Mouse (Mus musculus): ENCODE measurements at regions not wholly inside any gene's neighbourhood (a gene's known extent, or its start where the extent isn't known, plus 50 kb on each side); places are given as distances from the start of the nearest gene placed in this dataset.

DNA sequence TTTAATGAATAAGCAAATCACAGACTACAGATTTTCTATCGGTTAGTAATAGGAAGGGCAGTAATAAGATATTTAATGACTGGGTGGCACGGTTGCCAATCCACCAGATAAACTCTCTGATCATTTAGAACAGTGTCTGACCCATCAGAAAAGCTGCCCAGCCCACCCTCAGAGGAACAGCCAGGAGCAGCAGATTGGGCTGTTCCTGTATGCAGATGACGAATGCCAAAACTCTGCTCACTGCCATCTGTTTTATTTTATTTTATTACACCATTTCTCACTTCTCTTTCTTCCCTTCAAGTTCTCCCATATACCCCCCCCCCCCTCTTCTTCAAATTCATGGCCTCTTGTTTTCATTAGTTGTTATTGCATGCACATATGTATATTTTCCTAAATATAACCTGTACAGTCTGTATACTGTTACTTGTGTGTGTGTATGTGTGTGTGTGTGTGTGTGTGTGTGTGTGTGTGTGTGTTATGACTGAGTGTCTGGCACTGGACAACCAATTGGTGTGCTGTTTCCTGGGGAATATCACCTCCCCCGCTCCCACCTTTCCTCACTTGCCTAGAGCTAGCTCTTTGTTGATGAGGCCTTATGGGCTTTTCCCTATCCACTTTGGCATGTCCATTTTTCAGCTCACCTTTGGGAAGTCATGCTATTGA lies 260.9 kb downstream of the Olfm4 start:
- no peak for DNase-seq (ENCODE audit: extremely low read depth, low read depth)

DNA sequence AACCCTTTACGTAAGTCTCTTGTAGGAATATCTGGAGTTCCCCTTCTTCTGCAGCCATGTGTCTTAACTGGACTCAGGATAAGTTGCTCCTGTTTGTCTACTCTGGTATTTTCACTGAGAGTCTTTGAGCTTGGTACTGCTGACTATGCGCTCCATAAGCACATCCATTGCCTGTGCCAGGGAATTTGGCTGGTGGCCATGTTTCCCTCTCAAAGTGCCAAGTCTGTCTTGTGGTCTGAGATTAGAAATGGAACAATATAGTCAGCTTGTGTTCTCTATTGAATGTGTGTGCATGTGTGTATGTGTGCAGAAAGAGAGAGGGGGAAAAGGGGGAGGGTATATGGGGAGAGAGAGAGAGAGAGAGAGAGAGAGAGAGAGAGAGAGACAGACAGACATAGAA lies 263.7 kb downstream of the Olfm4 start:
- no peak for DNase-seq (ENCODE audit: extremely low read depth, low read depth)

DNA sequence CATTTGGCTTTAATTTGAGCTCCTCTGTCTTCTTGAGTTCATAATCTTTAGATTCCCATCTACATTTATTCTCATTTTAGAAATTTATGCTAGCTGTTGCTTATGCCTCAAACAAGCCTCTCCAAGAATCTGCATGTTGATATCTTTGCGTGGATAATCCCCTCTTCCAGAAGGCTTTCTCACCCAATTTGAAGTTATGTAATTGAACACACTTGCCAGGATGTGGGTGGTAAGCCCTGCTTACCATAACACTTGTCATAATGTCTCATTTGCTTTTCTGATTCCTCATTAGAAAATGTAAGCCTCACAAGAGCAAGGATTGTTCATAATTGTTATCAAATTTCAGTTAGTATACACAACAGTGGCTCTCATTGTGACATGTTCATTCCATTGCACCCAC lies 266.0 kb downstream of the Olfm4 start:
- DNase-seq (ENCODE audit: extremely low read depth, low read depth): no peak

DNA sequence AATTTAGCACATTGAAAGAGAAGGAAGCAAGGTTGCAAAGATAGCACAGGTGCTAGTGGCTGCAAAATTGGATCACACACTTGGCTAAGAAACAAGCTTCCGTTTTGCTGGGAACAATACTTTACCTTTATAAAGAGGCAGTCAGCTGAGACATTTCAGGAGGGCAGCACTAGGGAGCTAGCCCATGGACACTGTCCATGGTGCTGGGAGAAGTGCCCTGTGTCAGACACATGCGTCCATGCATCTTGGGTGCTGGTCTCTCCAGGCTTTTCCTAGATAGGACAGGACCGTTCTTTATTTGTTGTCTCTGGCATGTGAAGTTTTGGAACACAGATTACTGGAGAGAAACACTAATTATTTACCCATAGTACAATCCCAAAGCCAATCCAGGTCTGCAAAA lies 273.2 kb downstream of the Olfm4 start:
- DNase-seq (ENCODE audit: extremely low read depth, low read depth): no peak

DNA sequence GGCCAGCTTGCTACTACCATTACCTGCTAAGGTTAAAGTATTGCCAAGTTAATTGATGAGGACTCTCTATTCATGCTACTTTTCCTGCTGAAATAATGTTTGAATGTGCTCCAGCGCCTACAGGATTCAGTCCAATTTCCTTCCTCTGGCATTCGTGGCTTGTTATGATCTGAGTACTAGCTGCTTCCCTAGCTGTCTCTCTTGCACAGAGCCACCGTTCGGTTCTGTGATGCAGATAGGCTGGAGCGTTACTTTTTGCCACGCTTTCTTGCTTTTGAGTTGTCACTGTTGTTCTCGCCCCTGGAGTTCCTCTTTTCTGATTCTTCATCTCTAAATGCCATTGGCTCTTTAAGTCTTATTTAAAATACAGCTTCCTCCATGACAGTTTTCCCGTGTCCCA lies 279.3 kb downstream of the Olfm4 start:
- DNase-seq (ENCODE audit: extremely low read depth, low read depth): no peak

DNA sequence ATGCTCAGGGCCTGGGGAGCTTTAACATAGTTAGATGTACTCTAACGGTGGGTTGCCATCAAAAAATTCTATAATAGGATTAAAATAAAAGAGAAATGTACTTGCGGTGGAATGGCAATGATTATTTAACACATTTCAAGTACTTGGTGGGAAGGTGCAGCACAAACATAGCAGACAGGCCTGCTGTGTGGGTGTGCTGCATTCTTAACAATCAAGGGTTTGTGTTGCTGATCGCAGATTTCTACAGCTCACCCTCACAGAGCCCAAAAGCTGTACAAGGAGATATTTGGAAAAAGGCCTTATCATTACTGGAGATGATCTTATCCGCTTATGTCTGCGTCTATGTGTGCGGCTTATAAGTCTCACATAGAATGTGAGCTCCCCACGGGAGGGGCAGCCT lies 281.2 kb downstream of the Olfm4 start:
- DNase-seq (ENCODE audit: extremely low read depth, low read depth): no peak

DNA sequence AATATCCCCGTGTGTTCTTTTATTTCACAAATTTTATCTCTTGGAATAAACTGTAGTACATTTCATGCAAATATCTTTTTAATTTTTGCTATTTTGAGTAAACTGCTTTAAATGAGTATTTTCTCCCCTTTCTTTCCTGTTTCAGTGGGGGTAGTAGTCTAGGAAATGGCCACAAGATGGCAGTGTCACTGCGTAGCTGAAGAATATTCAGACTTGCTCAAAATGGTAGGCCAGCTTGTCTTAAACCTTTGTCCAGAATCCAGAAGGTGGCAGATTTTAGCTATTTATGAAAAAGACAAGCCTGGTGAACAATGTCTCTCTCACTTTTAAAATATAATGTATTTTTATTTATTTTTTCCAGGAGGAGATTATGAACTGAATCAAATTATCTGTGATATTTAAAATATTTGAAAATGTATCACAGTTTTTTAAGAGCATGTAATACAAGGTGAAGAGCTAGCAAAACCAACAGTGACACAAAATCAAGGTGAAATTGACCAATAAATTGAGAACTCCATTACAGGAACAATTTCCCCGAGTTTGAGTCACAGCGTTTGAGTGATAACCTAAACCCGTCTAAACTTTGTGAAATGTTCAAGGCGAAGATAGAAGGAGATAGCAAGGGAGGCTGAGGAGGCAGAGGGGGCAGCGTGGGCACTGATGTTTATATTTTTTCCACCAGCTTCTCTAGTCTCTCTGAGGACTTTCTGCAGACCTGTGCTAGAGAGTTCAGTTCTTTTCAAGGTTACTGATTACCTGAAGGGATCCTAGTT lies 285.5 kb downstream of the Olfm4 start:
- peak; percentile 46 for DNase-seq (ENCODE audit: extremely low read depth, low read depth)

DNA sequence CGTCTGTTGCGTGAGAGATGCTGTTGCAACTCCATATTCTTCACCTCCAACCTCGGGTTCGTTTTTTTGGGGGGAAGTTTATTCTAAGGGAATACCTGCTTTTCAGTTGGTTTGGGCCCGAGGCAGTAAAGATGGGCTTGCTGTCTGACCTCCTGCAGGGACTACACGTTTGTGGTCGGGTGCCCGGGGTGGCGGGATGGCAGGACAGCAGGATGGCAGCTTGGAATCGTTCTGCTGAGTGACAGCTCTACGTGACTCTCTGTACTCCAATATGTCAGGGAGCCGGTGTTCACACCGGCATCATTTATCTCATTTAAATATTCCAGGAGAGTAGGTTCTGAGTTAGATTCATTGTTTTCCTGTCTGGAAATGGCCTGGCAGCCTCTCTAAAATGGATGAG lies 286.2 kb downstream of the Olfm4 start:
- DNase-seq (ENCODE audit: extremely low read depth, low read depth): no peak

DNA sequence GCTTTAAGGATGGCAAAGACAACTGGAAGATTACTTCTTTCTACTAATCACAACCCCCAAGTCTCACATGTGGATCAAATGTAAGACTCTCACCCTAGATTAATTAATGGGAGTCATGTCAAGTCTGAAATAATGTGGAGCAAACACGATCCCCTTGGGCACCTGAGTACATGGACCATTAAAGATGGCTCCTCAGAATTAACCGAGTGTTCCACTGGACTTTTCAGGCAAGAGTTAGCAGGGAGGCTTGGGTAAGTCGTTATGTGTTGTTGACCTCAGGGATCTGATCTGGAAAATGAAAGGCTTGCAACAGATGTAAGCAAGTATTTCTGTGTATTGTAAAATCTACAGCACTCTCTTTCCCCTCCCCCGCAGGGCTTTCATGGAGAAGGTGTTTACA lies 296.3 kb downstream of the Olfm4 start:
- DNase-seq (ENCODE audit: extremely low read depth, low read depth): no peak

DNA sequence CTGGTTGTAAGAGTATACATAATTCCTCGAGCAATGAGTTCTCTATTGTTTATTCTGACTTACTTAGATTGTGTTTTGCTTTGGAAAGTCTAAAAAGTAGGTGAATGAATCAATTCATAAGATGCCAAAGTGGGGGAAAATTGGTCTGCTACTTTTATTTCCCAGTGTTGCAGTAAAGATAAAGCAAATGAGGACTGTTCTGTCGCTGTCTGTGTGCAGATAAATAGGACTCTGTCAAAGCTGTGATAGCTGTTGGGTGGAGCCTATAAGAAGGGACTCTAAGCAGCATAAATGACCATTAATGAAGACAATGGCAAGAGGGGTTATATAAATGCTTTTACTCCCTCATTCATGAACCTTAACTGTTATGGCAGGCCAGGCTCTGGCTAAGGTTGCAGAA lies 299.8 kb downstream of the Olfm4 start:
- no peak for DNase-seq (ENCODE audit: extremely low read depth, low read depth)

DNA sequence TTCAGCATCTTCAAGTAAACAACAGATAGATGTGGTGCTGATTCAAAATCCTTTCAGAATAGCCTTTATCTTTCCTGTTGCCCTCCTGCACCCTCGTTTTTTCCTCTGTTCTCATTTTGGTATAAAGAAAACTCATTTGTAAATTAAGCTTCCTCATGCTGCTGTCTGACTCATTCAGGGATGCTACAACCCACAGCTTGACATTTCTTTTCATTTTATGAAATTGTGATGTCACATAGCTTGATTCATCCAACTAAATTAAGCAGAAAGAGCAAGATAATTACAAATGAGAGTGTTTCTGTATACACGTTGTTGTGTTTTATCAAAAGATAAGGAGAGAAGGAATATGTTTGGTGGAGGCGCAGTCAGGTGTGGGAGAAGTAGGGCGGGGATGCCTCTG lies 307.5 kb downstream of the Olfm4 start:
- no peak for DNase-seq (ENCODE audit: extremely low read depth, low read depth)

DNA sequence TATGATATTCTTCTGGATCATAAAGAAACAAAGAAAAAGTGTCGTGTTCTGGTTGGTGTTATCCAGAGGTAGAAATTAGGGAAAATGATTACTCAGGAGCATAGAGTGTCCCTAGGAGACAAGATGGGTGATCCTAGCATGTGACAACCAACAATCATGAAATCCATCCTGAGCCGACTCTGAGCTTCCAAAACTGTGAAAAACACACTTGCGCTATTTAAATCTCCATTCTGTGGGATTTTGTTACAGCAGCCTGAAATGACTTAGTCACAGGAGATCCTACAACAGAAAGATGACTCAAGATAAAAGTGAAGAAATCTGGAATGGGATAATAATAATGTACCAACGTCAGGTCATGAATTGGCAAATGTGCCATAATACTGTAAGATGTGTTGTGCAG lies 309.5 kb downstream of the Olfm4 start:
- no peak for DNase-seq (ENCODE audit: extremely low read depth, low read depth)

DNA sequence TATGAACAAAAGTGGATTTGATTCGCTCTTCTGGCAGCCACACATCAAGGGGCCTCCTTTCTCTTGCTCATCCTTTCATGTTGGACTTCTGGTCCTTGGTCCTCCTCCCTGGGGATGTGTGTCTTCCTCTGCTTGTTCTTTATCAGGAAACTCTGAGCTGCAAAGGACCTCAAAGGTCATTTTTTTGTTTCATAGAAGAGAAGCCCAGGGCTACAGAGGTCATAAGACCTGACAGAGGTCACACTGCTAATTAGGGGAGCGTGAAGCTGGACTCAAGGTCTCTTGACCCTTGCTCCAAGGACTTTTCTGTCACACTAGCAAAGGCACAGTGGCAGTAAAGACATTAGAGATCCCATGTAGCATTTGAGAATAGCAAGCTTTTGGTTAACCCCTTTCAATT lies 345.8 kb downstream of the Olfm4 start:
- no peak for DNase-seq (ENCODE audit: extremely low read depth, low read depth)

DNA sequence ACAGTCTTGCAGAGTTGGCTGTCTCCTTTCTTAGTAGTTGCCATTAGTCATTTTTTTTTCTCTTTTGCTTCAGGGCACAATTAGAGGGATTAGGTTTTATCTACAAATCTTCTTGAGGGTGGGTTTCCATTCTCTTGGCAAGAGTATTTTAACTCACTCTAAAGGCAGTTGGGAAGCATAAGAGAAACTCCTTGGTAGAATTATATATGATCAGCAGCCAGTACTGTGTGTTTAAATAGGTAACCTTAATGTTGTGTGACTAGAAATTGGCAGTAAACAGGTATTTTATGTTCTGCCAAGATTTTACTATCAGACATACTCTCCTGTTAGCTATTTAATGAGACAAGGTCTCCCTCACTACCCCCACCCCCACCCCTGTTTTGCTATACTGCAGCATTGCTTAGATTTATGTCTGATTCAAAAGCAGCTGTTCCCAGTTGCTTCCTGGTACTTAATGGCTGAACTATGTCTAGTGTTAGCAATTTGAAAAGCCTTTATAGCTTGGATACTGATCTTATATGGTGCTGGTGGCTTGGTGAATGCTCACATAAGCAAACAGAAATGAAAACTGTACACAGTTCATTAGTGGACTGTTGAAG lies 378.2 kb downstream of the Olfm4 start:
- DNase-seq (ENCODE audit: extremely low read depth, low read depth): no peak

DNA sequence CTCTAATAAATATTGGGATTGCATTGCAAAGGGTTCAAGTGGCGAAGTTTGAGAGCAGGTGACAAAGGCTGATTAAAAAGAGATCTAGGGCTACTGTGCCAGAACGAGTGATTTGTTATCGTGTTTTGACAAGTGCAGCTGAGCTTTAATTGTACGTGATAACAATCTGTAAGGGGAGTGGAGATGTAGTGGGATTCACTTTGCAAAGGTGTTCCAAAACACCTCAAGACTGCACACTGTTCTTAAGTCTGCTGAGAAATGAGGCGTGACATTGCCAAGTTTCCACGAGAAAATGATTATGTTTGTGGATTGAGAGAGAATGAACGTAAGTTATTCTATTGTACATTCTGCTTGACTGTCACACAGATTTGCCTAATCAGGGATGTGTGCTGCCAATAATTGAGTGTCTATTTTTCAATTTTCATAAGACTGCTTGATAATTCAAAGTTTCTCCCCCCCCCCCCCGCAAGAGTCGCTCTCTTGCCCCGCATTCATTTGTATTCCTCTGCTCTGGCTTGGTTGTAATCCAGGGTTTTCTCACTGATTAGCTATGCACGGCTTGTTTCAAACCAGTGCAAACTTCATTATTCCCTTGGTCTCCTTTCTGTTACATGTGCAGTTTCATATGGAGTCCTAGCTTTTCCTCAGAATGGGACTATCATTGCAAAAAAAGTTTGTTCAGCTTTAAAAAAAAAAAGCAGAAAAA lies 385.7 kb downstream of the Olfm4 start:
- no peak for DNase-seq (ENCODE audit: extremely low read depth, low read depth)

DNA sequence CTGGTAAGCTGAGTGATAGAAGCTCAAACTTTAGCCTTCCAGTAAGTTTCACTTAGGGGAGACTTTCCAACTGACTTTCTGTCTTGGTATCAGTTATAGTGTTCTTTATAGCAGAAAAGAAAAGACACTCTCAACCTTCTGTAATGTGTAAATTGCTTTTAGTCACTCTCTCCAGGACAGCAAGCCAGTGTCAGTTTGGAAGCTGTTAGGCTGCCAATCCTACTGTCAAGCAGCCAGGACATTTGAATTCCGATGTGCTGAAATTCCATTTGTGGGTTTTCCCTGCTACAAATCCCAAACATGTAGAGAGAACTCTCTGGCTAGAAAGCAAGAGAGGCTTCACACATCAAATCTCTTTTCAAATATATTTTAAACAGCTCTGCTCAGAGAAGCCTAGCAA lies 390.4 kb downstream of the Olfm4 start:
- DNase-seq (ENCODE audit: extremely low read depth, low read depth): no peak

DNA sequence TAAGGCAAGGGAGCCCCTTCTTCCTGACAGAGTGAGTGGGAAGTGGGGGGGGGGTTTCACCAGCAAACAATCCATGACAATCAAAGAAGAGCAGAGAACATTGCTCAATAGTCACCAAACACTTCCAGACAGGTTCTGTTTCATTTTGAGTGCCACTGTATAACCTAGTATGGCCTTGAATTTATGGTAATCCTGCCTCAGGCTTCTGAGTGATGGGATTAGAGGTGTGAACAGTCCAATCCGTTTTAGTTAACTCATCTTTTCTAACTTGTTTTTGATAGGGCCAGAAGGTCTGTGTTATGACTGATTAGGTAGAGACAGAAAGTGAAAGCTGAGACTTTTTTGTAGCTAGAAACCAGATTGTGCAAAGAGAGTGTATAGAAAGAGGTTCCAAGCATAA lies 393.2 kb downstream of the Olfm4 start:
- DNase-seq (ENCODE audit: extremely low read depth, low read depth): no peak

DNA sequence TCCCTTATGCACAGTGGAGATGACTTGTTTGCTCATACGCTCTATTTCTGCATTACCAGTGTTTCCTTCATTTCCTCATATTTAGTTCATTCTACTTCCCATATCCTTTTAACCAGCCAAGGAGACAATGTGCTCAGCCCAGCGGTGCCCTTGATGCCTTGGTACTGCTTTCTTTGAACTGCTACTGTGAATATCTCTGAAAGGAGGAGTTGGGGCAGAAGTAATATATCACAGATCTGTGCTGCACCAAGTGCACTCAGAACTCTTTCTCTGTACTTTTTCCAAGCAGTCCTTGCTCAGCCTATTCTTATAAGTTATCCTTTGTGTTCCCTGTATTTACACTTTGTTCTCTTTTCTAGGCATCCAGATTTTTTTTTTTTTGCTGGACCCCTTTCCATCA lies 407.5 kb downstream of the Olfm4 start:
- no peak for DNase-seq (ENCODE audit: extremely low read depth, low read depth)

DNA sequence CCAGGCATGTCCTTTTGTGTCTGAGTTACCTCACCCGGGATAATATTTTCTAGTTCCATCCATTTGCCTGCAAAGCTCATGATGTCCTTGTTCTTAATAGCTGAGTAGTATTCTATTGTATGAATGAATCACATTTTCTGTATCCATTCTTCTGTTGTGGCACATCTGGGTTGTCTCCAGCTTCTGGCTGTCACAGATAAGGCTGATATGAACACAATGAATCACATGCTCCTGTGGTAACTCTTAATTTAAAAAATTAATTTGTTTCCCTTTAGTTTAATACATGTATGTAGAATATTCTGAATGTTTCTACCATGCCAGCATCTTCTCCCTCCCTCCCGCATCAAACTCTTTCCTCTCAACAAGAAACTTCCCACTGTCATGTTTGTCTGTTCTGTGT lies 424.4 kb downstream of the Olfm4 start:
- DNase-seq (ENCODE audit: extremely low read depth, low read depth): no peak

DNA sequence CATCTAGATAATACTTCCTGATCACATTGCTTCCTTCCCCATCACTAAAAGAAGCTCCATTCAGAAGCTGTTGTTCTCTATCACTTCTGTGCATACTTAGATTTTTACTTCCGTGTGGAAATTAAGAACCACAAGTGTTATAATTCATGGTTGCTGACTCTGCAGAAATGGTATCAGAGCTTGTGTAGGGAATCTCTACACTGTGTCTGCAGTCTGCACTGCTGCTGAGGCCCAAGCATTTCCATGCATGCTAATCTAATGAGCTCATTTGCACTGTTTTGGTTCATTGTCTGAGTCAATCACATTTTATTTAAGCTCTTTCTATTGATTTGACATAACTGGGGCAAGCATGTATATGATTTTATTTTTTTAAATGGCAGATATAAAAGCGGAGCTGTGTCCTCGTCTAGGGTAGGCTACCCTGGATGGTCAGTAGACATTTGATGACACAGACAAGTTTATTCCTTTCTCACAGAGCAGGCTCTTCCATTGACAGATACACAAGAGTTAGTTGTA lies 435.0 kb downstream of the Olfm4 start:
- DNase-seq (ENCODE audit: extremely low read depth, low read depth): no peak

DNA sequence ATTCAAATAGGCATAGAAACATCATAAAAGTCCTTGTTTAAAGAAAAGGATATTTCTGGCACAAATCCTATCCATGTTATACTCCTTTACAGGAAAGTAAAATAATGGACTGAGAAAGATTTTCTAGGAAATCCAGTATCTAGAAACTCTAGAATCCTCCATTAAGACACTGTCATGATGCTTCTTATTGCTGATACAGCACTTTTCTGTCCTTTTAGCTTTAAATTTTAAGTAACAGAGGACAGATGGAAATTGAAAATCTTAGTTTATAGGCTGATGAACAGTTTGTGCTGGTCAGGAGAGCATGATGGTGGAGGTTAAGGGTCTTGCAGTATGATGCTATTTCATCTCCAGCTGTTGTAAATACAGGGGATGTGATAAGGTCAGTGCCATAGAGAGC lies 459.9 kb downstream of the Olfm4 start:
- no peak for DNase-seq (ENCODE audit: extremely low read depth, low read depth)

DNA sequence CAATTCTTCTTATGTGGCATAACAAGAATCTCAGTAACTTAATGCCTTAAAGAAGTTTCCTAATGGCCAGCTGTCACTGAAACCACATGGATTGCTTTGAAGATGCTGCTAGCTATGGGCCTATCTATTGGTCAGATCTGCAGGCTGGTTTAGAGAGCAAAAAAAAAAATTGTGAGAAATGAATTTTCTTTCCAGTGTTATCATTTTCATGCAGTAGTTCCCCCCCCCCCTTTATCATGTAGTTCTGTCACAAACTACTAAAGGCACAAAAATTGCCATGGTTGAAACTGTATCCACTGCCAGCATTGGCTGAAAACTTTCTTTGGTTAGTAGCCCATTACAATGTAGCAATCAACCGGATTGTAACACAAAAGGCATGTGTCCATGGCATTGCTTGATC lies 487.6 kb downstream of the Olfm4 start:
- no peak for DNase-seq (ENCODE audit: extremely low read depth, low read depth)

Measured in MEL-GATA-1-ER (cell line).